Mouse (Mus musculus): ENCODE data around the gene Lingo1.

GRCm38 (mm10) chr9:56611912-56612797 is 184.1 kb downstream of the Lingo1 start:
- TF ChIP-seq CTCF (IDR thresholded peaks at IDR 0.05; ENCODE audit: low read depth, low read length) (no peak), POLR2A (IDR thresholded peaks at IDR 0.05; ENCODE audit: borderline replicate concordance, low read depth, low read length) (no peak)

All from bone marrow macrophage, adult 2 months (primary cell).